Mouse (Mus musculus) left cerebral cortex, postnatal 25 days (tissue): ENCODE results near the gene Pygb. TPM values are rescaled to one million over a fixed set of nuclear protein-coding genes. Genes with fewer than 3 reads are reported as not detected.

ENCODE experiments used
- DNase-seq, 2 experiments: peaks; one replicate each; pipeline ENCODE4 v3.0.0; 2022; ENCODE audit warnings: low spot score in 2 of 2, mixed read lengths in 1 of 2
- intact Hi-C: fragments of 180-260 bp; cut with DNase I; formaldehyde crosslinking; loops from one replicate; pipeline ENCODE4 v1.15.1; 2025
- total RNA-seq, 2 experiments: library from RNA; stranded (reverse); gene quantifications; 2 replicates each; pipeline ENCODE4 v1.2.3; 2021

Pygb gene
- total RNA-seq, result 100 to 1,000 TPM; 112 to 116 TPM

DNA sequence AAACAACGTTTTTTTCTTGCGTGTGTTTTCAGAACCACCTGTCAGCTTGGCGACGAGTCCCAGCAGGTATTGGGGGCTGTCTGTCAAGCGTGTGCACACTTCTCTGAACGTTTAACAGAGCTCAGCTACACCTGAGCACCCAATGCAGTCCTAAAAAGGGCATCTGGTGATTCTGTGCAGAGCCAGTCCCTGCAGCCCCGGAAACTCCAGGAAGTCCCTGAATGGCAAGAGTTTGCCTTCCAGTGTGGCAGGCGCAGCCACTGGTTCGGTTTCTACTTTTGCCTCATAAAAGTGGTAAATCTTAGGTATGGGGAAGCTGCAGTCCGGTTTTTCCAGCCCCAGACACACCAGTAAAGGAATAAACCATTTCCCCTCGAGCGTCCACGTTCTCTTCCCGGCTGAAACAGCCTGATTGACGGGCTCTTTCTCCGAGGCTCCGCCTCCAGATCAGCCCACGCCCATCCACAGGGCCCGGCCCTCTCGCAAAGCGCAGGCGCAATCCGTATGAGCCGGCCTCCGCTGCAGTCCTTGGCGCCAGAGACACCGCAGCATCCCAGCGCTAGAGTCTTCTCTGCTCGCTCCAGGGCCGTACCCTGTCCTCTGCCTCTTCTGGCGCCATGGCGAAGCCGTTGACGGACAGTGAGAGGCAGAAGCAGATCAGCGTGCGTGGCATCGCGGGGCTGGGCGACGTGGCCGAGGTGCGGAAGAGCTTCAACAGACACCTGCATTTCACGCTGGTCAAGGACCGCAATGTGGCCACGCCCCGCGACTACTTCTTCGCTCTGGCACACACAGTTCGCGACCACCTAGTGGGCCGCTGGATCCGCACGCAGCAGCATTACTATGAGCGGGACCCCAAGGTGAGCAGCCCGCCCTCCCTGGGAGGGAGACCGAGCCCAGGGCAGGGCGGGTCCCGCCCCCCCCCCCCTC is at the start of gene Pygb:
TSS of gene Pygb (plus strand) at position 485 of the 930 bp plus-strand sequence.
- peak; percentile 87 to 89 for DNase-seq
- intact Hi-C loops, result loop anchor here (2.0 to 5.0 kb wide), 2 partner anchors 38 to 179 kb away; partner anchors contain the start of genes Apmap and Entpd6

DNA sequence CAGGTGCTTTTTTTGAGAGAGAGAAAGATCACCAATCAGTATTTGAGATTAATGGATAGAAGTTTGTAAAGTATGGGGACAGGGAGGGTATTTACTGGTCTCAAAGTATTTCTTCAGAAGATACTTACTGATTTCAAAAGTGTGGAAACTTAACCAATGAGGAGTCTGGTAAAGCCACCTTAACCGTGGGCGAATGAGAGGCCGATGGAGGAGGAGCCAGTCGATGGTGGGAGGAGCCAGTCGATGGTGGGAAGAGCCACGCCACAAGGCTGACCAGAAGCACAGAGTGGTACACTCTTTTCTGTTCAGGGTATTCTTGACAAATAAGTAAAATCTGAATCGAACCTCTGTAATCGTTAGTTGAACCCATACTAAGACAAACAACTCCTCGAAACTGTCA is 48.7 kb upstream of the Pygb start:
- intact Hi-C loops, result loop anchor here (5.0 kb wide), 1 partner anchor 176 kb away; no protein-coding TSS in a partner anchor
- DNase-seq, result no peak

DNA sequence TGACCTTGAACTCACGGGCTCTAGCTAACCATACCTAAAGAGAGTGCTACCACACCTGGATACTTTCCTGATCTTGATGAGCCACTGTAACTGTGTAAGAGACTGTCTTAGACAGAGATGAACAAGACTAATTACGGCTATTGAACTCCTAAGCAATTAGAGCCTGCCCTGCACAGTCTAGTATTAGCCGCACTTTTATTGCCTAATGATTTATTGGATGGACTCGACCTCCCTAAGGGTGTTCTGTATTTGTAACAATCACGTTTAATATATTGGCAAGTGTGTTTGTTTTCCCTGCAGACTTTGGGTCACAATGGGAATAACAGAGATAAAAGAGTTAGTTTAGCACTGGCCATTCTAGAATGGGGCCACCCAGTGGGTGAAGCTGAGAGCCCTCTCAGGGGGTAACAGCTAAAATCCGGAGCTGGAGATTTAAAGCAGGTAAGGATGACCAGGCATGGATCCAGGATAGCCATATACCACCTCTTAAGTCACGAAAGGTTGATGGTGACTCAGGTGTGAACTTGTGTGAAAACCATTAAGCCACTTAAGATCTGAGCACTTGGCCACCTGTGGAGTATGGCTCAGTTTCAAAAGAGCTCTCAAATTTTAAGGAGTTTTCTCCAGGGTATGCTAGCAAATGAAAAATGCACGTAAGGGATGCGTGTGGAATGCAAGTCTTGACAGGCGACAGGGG is 46.2 kb upstream of the Pygb start:
- DNase-seq, result no peak
- intact Hi-C loops, result no loop called here

DNA sequence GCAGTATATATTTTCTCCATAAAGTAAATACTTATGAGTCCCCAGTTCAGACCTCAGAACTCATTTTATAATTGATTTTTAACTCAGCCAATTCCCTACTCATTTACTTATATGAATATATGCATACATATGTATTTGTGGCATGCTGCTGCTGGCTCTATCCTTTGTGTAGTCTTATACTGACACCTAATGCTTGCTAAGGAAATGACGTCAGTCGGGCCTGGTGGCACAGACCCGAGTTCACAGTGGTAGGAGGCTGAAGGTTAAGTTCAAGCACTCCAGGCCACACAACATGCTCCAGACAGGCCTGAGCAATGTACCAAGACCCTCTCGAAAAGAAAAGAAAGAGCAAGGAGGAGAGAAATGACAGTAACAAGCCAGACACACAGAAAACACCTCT is 45.1 kb upstream of the Pygb start:
- DNase-seq, result peak in 1 of 2 experiments; percentile 13
- intact Hi-C loops, result no loop called here

DNA sequence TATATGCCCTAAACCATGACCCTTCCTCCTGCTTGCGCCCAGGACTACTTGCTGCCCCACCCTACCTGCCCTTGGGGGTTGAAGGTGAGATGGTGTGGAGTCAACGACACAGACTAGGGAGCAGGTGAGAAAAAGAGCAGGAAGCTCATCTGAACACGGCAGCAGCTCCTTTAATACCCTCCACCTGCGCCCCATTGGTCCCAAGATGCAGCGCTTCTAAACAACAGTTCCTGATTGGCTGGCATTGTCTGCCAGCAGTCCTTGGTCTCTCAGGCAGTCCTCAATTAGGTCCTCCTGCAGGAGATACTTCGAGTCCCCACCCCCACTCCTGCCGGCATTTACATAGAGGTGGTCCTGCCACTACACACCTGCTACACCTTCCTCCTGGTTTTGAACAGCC is 41.5 kb upstream of the Pygb start:
- intact Hi-C loops, result loop anchor here (5.0 kb wide), 1 partner anchor 162 kb away; the partner anchor contains the start of gene Gins1
- DNase-seq, result no peak

DNA sequence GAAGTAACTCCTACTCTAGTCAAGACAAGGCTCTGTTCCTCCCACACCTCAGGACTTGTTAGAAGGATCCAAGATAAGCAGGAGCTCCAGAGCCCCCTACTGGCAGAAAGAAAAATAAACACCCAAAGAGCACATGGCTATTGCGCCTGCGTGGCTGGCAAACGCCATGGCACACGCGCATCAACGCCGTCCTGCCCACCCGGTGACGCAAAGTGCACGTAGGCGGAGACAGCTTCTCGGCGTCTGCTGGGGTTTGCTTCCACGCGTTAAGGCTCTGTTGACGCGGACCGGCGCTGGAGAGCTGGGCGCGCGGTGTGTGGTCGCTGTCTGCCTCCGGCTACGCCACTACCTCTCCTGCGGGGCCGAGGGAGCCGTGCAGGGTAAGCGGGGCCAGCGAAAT is 37.7 kb upstream of the Pygb start, which contains the start of gene Entpd6:
TSS of gene Entpd6 (plus strand) at position 189 of the 400 bp plus-strand sequence.
- intact Hi-C loops, result loop anchor here (1.0 to 5.0 kb wide), 4 partner anchors 38 to 158 kb away; partner anchors contain the start of genes Apmap, Gins1 and Pygb
- peak; percentile 98 to 99 for DNase-seq

DNA sequence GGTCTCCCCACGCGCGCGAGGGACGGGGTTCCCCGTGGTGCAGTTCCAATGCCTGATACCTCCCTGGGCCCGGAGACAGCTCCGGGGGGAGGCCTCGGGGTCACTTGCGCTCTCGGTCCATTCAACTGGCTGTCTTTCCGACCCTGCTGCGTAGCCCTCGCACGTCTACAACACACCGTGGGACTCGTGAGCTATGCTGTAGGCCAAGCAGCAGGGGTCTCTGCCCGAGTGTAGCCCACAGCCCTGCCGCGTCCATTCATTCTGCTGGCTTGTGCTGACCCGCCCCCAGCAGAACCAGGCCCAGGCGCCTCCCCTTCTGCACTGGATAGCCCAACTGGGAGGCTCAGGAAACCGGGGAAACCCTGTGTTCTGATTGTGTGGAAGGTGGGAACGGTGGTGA is 37.3 kb upstream of the Pygb start:
- intact Hi-C loops, result loop anchor here (1.0 to 5.0 kb wide), 3 partner anchors 38 to 158 kb away; partner anchors contain the start of genes Apmap, Gins1 and Pygb

DNA sequence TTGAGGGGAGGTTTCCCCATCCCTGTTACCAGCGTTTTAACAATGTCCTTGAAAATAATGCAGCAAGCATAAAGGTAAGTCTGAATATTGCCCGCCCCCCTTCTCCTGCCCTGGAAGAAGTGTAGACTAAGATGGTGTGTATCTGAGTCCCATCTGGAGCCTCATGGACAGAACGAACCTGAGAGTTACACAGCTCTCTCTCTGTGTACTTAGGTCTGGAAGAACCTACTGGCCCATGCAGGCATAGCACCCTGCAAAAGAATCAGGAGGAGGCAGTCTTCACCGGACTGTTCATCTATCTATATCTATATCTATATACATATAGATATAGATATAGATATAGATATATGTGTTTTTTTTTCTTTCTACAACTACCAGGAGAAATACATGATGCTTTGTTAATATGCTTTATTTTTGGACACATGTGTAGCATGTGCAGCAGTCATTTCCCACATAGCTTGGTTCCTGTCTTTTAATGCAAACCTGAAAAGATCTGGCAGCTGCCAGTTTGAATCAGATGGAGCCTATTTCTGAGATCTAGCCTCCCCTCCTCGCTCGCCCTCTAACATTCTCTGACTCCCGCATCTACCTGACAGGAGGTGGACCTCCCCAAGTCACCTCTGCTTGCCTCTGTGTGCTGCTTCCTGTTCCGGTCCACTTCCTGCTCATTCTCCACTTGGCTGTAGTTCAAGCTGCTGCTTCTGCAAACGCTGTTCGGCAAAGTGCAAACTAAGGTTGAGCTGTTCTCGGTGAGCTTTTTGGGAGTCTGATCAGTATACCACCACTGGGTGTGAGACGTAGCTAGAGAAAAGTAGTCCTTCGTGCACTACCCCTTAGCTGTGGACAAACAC is 36.2 kb upstream of the Pygb start:
- intact Hi-C loops, result no loop called here
- DNase-seq, result no peak

More for the DNA sequence above, 37.3 kb upstream of the Pygb start:
- DNase-seq, result no peak

DNA sequence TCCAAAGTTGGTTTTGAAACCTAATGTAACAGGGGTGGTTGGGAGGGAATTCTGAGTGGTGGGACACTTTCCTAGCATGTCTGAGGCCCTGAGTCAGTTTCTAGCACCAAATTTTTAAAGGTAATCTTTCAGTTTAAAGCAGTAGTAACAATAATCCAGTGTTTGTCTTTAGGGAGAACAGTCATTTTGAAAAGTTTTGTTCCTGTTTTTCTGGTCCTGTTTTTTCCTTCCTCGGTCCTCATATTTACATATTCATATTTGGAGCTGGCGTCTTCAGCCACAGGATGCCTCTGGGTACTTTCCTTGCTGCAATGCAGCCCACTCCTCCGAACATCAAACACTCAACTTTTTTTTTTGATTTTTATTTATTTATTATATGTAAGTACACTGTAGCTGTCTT is 31.5 kb upstream of the Pygb start:
- intact Hi-C loops, result no loop called here
- DNase-seq, result no peak

DNA sequence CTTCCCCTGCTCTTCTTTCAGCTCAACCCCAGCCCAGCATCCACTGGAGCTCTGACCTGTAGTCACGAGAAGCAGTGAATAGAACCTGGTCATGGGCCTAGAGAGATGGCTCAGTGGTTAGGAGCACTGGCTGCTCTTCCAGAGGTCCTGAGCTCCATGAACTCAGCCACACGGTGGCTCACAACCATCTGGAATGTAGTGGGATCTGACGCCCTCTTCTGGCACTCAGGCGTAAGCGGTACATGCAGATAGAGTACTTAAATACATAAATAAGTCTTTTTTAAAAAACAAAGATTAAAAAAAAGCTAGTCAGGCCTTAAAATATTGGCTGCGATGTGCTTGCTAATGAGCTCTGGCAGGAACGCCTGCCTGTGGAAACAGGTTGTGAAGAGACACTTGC is 25.1 kb upstream of the Pygb start:
- DNase-seq, result no peak
- intact Hi-C loops, result no loop called here

DNA sequence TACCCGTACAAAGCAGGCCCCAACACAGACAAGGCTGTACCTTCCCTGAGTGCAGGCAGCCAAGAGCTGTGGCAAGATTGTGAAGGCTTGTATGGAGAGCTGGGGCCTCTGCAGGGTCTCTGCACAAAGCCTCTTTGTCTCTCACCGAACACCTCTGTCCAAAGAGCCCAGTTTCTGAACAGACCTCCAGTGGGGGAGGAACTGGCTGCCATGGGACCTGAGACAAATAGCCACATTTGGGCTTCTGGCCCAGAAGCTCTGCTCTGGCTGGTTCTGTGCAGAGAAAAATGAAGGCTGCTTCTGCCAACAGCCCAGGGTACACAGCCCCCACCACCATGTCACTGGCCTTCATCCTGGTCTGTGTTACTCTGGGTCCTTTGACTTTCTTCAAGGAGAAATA is 20.9 kb upstream of the Pygb start:
- DNase-seq, result peak in 1 of 2 experiments; percentile 51
- intact Hi-C loops, result no loop called here

DNA sequence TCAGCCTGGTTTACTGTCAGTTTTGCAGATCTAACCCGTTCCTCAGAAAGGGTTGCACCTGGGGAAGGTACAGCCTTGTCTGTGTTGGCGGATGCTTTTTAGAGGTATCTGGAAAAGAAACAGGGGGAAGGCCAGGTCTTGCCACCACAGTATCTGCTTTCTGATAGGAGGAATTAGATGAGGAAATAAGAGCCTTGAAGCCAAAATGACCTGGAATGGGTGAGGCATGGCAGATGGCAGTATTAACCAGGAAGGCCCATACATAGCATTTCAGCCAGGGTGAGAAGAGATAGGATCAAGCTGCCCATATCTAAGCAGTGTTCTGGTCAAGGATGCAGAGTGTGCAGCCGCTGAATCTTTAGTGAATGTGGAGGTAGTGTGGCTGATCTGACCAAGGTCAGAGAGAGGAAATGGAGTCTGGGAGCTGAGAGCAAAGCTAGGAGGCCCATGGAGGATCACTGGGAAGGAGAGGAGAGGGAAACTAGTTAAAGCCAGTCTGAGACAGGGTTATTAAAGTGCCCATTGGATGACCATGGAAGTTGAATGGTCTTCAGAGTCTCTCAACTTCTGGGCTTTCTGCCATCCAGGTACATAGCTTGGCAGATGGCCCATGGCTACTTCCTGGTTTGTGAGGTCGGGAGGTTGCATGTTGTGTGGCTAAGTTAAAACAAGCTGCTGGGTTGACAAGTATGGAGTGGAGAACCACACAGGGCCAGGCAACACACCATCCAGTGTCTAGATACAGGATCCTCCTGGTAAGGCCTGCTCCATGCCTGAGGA is 20.3 kb upstream of the Pygb start:
- DNase-seq, result no peak
- intact Hi-C loops, result no loop called here

DNA sequence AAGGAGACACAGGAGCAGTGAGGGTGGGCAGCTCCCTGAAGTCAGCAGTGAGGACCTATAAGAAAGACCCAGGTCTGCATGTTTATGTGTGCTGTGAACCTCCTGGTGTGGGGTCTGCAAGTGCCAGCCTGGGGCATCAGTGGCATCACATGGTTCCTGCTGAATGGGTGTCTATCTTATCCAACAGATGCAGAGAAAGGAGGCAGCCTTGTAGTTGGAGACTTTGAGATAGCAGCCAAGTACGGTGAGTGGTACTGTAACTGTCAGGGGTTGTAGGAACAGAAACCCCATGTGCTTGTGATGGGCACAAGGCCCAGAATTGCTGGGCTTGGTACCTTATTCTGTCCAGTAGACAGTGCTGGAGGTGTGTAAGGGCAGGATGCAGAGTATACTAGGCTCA is 17.9 kb upstream of the Pygb start:
- intact Hi-C loops, result no loop called here
- no peak for DNase-seq

DNA sequence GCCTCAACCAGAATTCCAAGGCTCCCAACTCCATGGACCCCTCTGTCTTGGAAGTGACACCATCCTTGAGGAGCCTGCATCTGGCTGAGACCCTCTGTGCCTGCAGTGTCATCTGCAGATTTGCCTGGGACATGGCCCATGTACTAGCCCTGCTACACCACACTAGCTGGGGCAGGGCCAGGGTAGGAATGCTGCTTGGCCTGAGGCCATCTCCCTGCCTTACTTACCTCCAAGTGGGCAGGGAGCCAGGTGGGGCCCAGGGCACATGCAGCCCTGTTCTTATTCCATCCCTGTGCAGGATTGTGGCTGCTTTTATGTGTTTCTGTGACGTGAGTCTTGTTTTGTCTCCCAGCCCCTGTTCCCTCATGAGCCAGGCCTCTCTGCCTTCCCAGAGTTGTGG is 15.8 kb upstream of the Pygb start:
- intact Hi-C loops, result no loop called here
- peak in 1 of 2 experiments; percentile 17 for DNase-seq

DNA sequence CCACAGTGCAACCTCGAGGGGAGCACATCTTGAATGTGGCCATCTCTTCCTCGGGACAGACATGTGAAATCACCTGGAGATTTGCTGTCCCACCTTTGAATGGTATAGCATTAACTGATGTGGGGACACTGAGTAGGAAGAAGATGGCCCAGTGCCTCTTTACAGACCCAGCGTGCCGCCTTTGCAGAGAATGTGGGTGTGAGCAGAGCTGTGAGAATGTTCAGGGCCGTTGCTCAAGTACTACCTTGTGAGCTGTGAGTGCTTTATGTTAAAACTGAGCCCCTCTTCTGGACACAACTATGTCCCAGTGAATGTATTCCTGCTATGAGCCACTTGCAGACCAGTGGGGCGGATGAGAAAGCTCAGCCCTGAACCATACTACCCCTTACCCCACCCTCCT is 15.4 kb upstream of the Pygb start:
- peak in 1 of 2 experiments; percentile 18 for DNase-seq
- intact Hi-C loops, result no loop called here

DNA sequence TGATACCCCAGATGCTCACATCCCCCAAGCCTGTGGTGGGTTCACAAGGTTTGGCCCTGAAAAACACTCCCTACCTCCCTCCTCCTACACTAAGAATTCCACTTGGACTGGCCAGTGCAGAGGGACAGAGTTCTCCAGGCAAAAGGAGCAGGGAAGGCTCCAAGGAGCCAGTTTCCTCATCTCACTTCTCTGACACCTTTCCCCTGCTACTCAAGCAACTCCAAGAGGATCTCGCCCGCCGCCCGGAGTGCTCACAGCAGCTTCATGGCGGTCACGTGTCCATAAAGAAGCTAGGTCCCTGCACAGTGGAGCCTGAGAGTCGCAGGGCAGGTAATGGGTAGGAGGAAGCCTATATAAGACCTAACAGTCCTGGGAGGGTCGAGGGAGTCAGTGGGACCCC is 14.5 kb upstream of the Pygb start:
- intact Hi-C loops, result no loop called here

DNA sequence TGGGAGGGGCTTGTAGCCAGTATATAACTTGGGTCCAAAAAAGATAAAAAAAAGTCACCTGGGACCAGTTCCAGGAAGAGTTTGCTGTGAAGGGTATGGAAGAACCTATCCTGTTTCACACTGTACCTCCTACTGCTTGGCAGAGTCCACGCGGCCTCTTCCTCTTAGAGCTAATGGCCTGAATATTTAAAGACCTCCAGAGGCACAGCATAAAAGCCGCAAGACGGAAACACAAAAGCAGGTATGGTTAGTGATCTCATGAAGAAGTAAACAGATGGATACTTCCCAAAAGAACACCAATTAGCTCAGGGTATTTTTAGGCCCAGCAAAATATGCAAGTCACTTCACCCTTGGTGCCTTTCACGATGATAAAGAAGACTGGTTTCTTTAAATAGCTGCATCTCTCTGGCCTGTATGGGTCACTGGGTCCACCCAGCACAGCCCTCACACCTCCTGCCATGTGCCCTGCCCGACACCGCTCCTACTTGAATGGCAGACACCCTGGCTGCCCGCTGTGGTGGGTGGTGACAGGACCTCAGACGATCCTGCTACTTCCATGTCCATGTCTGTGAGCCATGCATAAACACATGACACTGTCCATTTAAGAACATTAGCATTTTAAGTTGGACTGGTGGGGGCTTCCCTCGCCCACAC is 13.9 kb upstream of the Pygb start:
- intact Hi-C loops, result no loop called here
- DNase-seq, result peak in 1 of 2 experiments; percentile 6

More for the DNA sequence above, 14.5 kb upstream of the Pygb start:
- DNase-seq, result no peak

DNA sequence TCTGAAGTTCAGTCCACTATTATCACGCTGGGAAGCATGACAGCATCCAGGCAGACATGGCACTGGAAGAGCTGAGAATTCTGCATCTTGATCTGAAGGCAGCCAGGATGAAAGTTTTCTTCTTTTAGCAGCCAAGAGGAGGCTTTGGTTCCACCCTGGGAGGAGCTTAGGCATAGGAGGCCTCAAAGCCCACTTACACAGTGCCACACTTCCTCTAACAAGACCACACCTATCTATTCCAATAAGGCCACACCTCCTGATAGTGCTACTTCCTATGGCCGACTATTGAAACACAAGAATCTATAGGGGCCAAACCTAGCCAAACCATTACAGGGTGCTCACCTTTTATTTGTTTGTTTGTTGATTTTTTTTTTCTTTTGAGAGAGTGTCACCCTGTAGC is 3.7 kb upstream of the Pygb start:
- intact Hi-C loops, result no loop called here
- DNase-seq, result no peak
